Mouse (Mus musculus) gastrocnemius, adult 8-10 months (tissue): ENCODE results near the gene Zfyve9. TPM values are rescaled to one million over a fixed set of nuclear protein-coding genes. Genes with fewer than 3 reads are reported as not detected.

Experiments used
- DNase-seq, 2 experiments: peaks; one replicate each; pipeline ENCODE4 v3.0.0; 2022; ENCODE audit warnings: low spot score in 2 of 2
- total RNA-seq, 4 experiments: library from RNA; stranded (reverse); gene quantifications; 2 replicates each; pipeline ENCODE4 v1.2.4; 2022

Gene Zfyve9
- total RNA-seq: 10 to 100 TPM; 54.2 to 75.2 (median 64.2) TPM

GRCm38 (mm10) chr4:108780057-108780863, at the start of gene Zfyve9:
Gene Zfyve9, minus strand, starts transcription at chr4:108780798.
- peak; percentile 71 to 79 for DNase-seq

- no peak for DNase-seq
Observed at GRCm38 (mm10) chr4:108826643-108827042, 46.0 kb upstream of the Zfyve9 start.

GRCm38 (mm10) chr4:108826096-108826495, 45.5 kb upstream of the Zfyve9 start:
- DNase-seq: no peak

GRCm38 (mm10) chr4:108825677-108826076, 45.1 kb upstream of the Zfyve9 start:
- DNase-seq: no peak

- DNase-seq: no peak
Observed at GRCm38 (mm10) chr4:108811550-108811949, 31.0 kb upstream of the Zfyve9 start.

- DNase-seq: no peak
Observed at GRCm38 (mm10) chr4:108811142-108811541, 30.5 kb upstream of the Zfyve9 start.

- DNase-seq: no peak
Observed at GRCm38 (mm10) chr4:108803535-108803934, 22.9 kb upstream of the Zfyve9 start.

- peak; percentile 38 to 43 for DNase-seq
Observed at GRCm38 (mm10) chr4:108798083-108798830, 17.7 kb upstream of the Zfyve9 start.

- no peak for DNase-seq
Observed at GRCm38 (mm10) chr4:108796701-108797100, 16.1 kb upstream of the Zfyve9 start.

- DNase-seq: no peak
Observed at GRCm38 (mm10) chr4:108793941-108794340, 13.3 kb upstream of the Zfyve9 start.

- DNase-seq: no peak
Observed at GRCm38 (mm10) chr4:108790507-108790906, 9.9 kb upstream of the Zfyve9 start.

GRCm38 (mm10) chr4:108789258-108789936, 8.8 kb upstream of the Zfyve9 start:
- DNase-seq: no peak

- no peak for DNase-seq
Observed at GRCm38 (mm10) chr4:108782421-108783085, 2.0 kb upstream of the Zfyve9 start.

- no peak for DNase-seq
Observed at GRCm38 (mm10) chr4:108781596-108781995, 998 bp upstream of the Zfyve9 start.

GRCm38 (mm10) chr4:108780864-108781205, 237 bp upstream of the Zfyve9 start:
- DNase-seq: no peak

- no peak for DNase-seq
Observed at GRCm38 (mm10) chr4:108779763-108780056, 888 bp downstream of the Zfyve9 start.

GRCm38 (mm10) chr4:108768527-108768926, 12.1 kb downstream of the Zfyve9 start:
- DNase-seq: no peak

- DNase-seq: no peak
Observed at GRCm38 (mm10) chr4:108759583-108759982, 21.0 kb downstream of the Zfyve9 start.

GRCm38 (mm10) chr4:108746160-108746873, 34.3 kb downstream of the Zfyve9 start:
- no peak for DNase-seq

- no peak for DNase-seq
Observed at GRCm38 (mm10) chr4:108731582-108731981, 49.0 kb downstream of the Zfyve9 start.

- no peak for DNase-seq
Observed at GRCm38 (mm10) chr4:108730450-108730849, 50.1 kb downstream of the Zfyve9 start.
